Comparison of ENCODE assay signal across 26 mouse cellular contexts in the genomic region with DNA sequence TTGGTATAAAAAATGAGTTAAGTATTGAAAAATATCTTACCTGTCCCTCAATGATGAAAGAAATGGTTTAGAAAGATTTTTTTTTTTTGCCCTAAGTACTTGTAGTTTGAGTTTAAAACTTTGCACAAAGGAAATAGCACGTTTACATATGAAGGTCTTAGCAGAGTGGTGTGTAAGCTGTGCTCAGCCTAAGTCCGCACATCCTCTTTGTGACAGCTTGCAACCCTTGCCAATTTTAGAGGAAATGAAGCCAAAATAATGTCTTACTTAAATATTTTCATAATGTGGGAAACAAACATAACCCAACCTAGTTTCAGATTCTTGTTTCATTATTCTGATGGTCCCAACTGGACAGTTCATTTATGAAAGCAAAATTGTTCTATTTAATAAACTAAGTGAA. TPM values are rescaled to one million over a fixed set of nuclear protein-coding genes. Genes with fewer than 3 reads are reported as not detected.
A peak's percentile ranks its signal among the peaks of the same experiment; 100 is the strongest.
DNase-seq lines count a peak whose midpoint lies in the region; ATAC-seq and TF ChIP-seq lines count a peak whose summit lies in the region.
"Had no signal": no experiment of that assay in that cellular context is flagged by ENCODE, and none has a peak within 500 bp of the region (broad histone marks: within the 10 kb centered on the region; RNA-seq: fewer than 3 reads in every experiment).

No protein-coding gene starts in this region.

- no peaks in the 10 kb centered on the region for H3K4me1 ChIP-seq in liver, adult 2 months (ENCODE audit: control insufficient read depth, insufficient read depth, low read length)
- 0 out of 2 replicates have a peak, but pooled peaks cover 2% of the 10 kb centered on the region for H3K4me1 ChIP-seq in liver, embryonic 12.5 days
- H3K4me1 ChIP-seq in lung, embryonic 16.5 days (replicated peaks; ENCODE audit: control insufficient read depth, insufficient read depth, low read length) = peaks cover 11% of the 10 kb centered on the region
- H3K4me1 ChIP-seq: embryonic facial prominence, embryonic 12.5 days; embryonic facial prominence, embryonic 15.5 days; hindbrain, embryonic 10.5 days had no signal

- H3K36me3 ChIP-seq in liver, adult 2 months (ENCODE audit: control insufficient read depth, insufficient read depth, low read length) = peaks cover 8% of the 10 kb centered on the region; the same call in 1 of the 2 replicates
- H3K36me3 ChIP-seq in liver, embryonic 12.5 days = peaks cover 15% of the 10 kb centered on the region
- peaks cover 6% of the 10 kb centered on the region; the same call in 1 of the 2 replicates for H3K36me3 ChIP-seq in lung, embryonic 16.5 days (ENCODE audit: control insufficient read depth, insufficient read depth, low read length)

- TF ChIP-seq POLR2A in liver, adult 2 months (IDR thresholded peaks at IDR 0.05; ENCODE audit: extremely low read depth, insufficient read depth, low read length) = no peak

- no peaks in the 10 kb centered on the region for H3K79me2 ChIP-seq in liver, adult 2 months (ENCODE audit: control insufficient read depth, insufficient read depth, low read length)

- H3K4me3 ChIP-seq in liver, adult 2 months (ENCODE audit: insufficient read depth, low read depth, low read length) = no peak overlapping the region
- no peak overlapping the region for H3K4me3 ChIP-seq in liver, embryonic 12.5 days
- no peak overlapping the region for H3K4me3 ChIP-seq in lung, embryonic 16.5 days (ENCODE audit: low read length)
- H3K4me3 ChIP-seq: embryonic facial prominence, embryonic 12.5 days; embryonic facial prominence, embryonic 15.5 days; gastrocnemius, adult 2 months; heart, embryonic 12.5 days; heart, embryonic 15.5 days; hindbrain, embryonic 10.5 days; hindbrain, embryonic 13.5 days had no signal

- TF ChIP-seq CTCF in liver, adult 2 months (IDR thresholded peaks at IDR 0.05; ENCODE audit: low read depth, low read length) = no peak

- no peak overlapping the region for H3K9ac ChIP-seq in liver, adult 2 months (ENCODE audit: low read depth, low read length)
- no peak overlapping the region for H3K9ac ChIP-seq in liver, embryonic 12.5 days
- H3K9ac ChIP-seq in lung, embryonic 16.5 days (ENCODE audit: low read length) = no peak overlapping the region
- H3K9ac ChIP-seq: embryonic facial prominence, embryonic 12.5 days; embryonic facial prominence, embryonic 15.5 days; forebrain, postnatal 0 days; heart, embryonic 12.5 days; heart, embryonic 15.5 days; hindbrain, embryonic 13.5 days had no signal

- H3K27ac ChIP-seq in liver, adult 2 months (replicated peaks; ENCODE audit: insufficient read depth, low read depth, low read length) = no peak overlapping the region
- H3K27ac ChIP-seq in liver, embryonic 12.5 days = no peak overlapping the region
- H3K27ac ChIP-seq in lung, embryonic 16.5 days (ENCODE audit: low read length) = no peak overlapping the region; the same call in 1 of the 2 replicates
- H3K27ac ChIP-seq: embryonic facial prominence, embryonic 12.5 days; embryonic facial prominence, embryonic 15.5 days; hindbrain, embryonic 10.5 days; hindbrain, embryonic 13.5 days had no signal

- no peak overlapping the region for H3K4me2 ChIP-seq in liver, embryonic 12.5 days
- H3K4me2 ChIP-seq in lung, embryonic 16.5 days (ENCODE audit: low read depth, low read length) = no peak overlapping the region
- H3K4me2 ChIP-seq: embryonic facial prominence, embryonic 12.5 days; embryonic facial prominence, embryonic 15.5 days; heart, embryonic 12.5 days; heart, embryonic 15.5 days; hindbrain, embryonic 13.5 days had no signal

- DNase-seq in liver, adult 2 months (ENCODE audit: extremely low read depth, low read depth, low spot score) = peak; percentile 12
- DNase-seq in lung, postnatal 4 days = no peak
- DNase-seq: adrenal gland, adult 2 months; adrenal gland, postnatal 14 days; cerebellum, adult 11 months; cerebellum, adult 2 months; cerebellum, adult 9-11 months; cerebellum, postnatal 25 days; forebrain, postnatal 0 days; gastrocnemius, adult 2 months; gastrocnemius, postnatal 14 days; heart, adult 18-20 months; heart, postnatal 10 days; heart, postnatal 36 days had no signal

- WGBS in liver, adult 2 months = 59% methylated on average over 2 of the region's 2 CpGs
- 73% methylated on average over 2 of the region's 2 CpGs for WGBS in liver, embryonic 12.5 days (ENCODE audit: insufficient replicate concordance)
- WGBS in lung, embryonic 16.5 days = 34% methylated on average over 2 of the region's 2 CpGs

- no peaks in the 10 kb centered on the region for H3K9me3 ChIP-seq in liver, embryonic 12.5 days (replicated peaks)
- H3K9me3 ChIP-seq in lung, embryonic 16.5 days (ENCODE audit: control insufficient read depth, low read length) = no peaks in the 10 kb centered on the region
- H3K9me3 ChIP-seq: embryonic facial prominence, embryonic 12.5 days; embryonic facial prominence, embryonic 15.5 days; heart, embryonic 12.5 days; heart, embryonic 15.5 days; hindbrain, embryonic 10.5 days; hindbrain, embryonic 13.5 days had no signal

- ATAC-seq in liver, embryonic 12.5 days = no peak
- peak; percentile 70; the same call in 1 of the 2 replicates for ATAC-seq in lung, embryonic 16.5 days (ENCODE audit: low read depth)
- peak; percentile 44; the same call in 1 of the 2 replicates for ATAC-seq in granulocyte monocyte progenitor cell, adult 5-6 weeks (replicated peaks; ENCODE audit: poor library complexity, severe bottlenecking)
- no peak; the same call in 1 of the 2 replicates for ATAC-seq in megakaryocyte, adult 5-6 weeks (ENCODE audit: poor library complexity, severe bottlenecking)
- ATAC-seq: CD4-positive, CD25-positive, alpha-beta regulatory T cell, adult 4 months; forebrain, embryonic 14.5 days; forebrain, postnatal 0 days had no signal

- H3K27me3 ChIP-seq in liver, adult 2 months (ENCODE audit: control insufficient read depth, insufficient read depth, low read length) = no peaks in the 10 kb centered on the region
- no peaks in the 10 kb centered on the region for H3K27me3 ChIP-seq in liver, embryonic 12.5 days (replicated peaks)
- H3K27me3 ChIP-seq in lung, embryonic 16.5 days (ENCODE audit: control insufficient read depth, insufficient read depth, low read depth, low read length) = no peaks in the 10 kb centered on the region
- H3K27me3 ChIP-seq: embryonic facial prominence, embryonic 12.5 days; embryonic facial prominence, embryonic 15.5 days; heart, embryonic 12.5 days; heart, embryonic 15.5 days; hindbrain, embryonic 13.5 days had no signal

RNA-seq across cellular contexts. Expression of gene Rab33b, which starts 10.7 kb away (rescaled TPM):
- total RNA-seq in liver, adult 2 months (2014; rRNA removed) = 7.3 and 8.4 TPM in 2 replicates
- polyA plus RNA-seq in liver, adult 2 months (2012; rRNA removed) = 3.6 and 4.7 TPM in 2 replicates
- polyA plus RNA-seq in liver, embryonic 12.5 days (2016; fragmentation: Nextera tagmentation; extraction: Ambion mirVana) = 6.5 and 7.6 TPM in 2 replicates
- 24.7 and 26.6 TPM in 2 replicates for polyA plus RNA-seq in lung, embryonic 16.5 days (2015; fragmentation: Nextera tagmentation; extraction: Ambion mirVana)
- total RNA-seq in granulocyte monocyte progenitor cell, adult 5-6 weeks (2014; fragmentation: Nextera tagmentation) = 6.4 and 7.8 TPM in 2 replicates
- 8.9 and 13.7 TPM in 2 replicates for total RNA-seq in granulocyte monocyte progenitor cell, adult 5-6 weeks (2017)
- total RNA-seq in megakaryocyte, adult 5-6 weeks (2015) = 17.5 and 20.0 TPM in 2 replicates
- 15.8 and 16.2 TPM in 2 replicates for total RNA-seq in megakaryocyte, adult 5-6 weeks (2017)

Comparison
In these comparisons a context has a peak if more than half of its experiments do, and no peak if none do; other contexts are left out.
1. ATAC-seq: peak in lung, embryonic 16.5 days (single experiment) and granulocyte monocyte progenitor cell, adult 5-6 weeks (single experiment); none in liver, embryonic 12.5 days (single experiment) and megakaryocyte, adult 5-6 weeks (single experiment).